Mouse (Mus musculus) midbrain, embryonic 12.5 days (tissue): Measurements from ENCODE around the gene Pef1. TPM values are rescaled to one million over a fixed set of nuclear protein-coding genes. Genes with fewer than 3 reads are reported as not detected.

Experiments used
- ATAC-seq: fragments of 200-750 bp; cut with Nextera tagmentation; 2 replicates; pipeline ENCODE4 v1.8.0; 2017; ENCODE audit warnings: low read depth, moderate TSS enrichment, moderate library complexity; ENCODE audit not compliant: low FRiP score
- H3K27ac ChIP-seq: fragments of 300-500 bp; sonication (generic); replicated peaks from 2 replicates; pipeline ENCODE4 v1.5.1; 2016; ENCODE audit warnings: mild to moderate bottlenecking
- H3K27me3 ChIP-seq: fragments of 300-500 bp; sonication (generic); 2 replicates; pipeline ENCODE4 v1.6.1; 2016; ENCODE audit warnings: mild to moderate bottlenecking
- H3K36me3 ChIP-seq: fragments of 300-500 bp; sonication (generic); 2 replicates; pipeline ENCODE4 v1.6.1; 2016
- H3K4me1 ChIP-seq: fragments of 300-500 bp; sonication (generic); 2 replicates; pipeline ENCODE4 v1.6.1; 2016
- H3K4me2 ChIP-seq: fragments of 300-500 bp; sonication (generic); replicated peaks from 2 replicates; pipeline ENCODE4 v1.6.1; 2016; ENCODE audit warnings: mild to moderate bottlenecking, moderate library complexity
- H3K4me3 ChIP-seq: fragments of 300-500 bp; sonication (generic); 2 replicates; pipeline ENCODE4 v1.5.1; 2016; ENCODE audit warnings: mild to moderate bottlenecking
- H3K9ac ChIP-seq: fragments of 300-500 bp; sonication (generic); replicated peaks from 2 replicates; pipeline ENCODE4 v1.6.1; 2016; ENCODE audit warnings: mild to moderate bottlenecking, moderate library complexity
- H3K9me3 ChIP-seq: fragments of 300-500 bp; sonication (generic); 2 replicates; pipeline ENCODE4 v1.6.1; 2016; ENCODE audit warnings: mild to moderate bottlenecking
- WGBS: fragments of 180-500 bp; shearing (Covaris S2); methylation state at CpG from one replicate; pipeline ENCODE4 v1.1.7; 2016; 5-methylcytosine and 5-hydroxymethylcytosine counted together
- polyA plus RNA-seq: library from polyadenylated mRNA; unstranded; fragments of >200 nt; fragmentation: Nextera tagmentation; extraction: Ambion mirVana; gene quantifications from 2 replicates; pipeline ENCODE4 v1.2.1, GENCODE M21; 2016

Gene Pef1
- polyA plus RNA-seq, 1 experiment from 2014 or later = 68.4 TPM

GRCm38 (mm10) chr4:130074761-130075515 lies 27.4 kb upstream of the Pef1 start:
- 76% methylated on average over 17 of the region's 17 CpGs for WGBS
- Histone ChIP-seq H3K4me1 (peaks cover 7% of the 10 kb centered on the region; the same call in 1 of the 2 replicates), H3K4me3 (no peak overlapping the region), H3K4me2 (no peak overlapping the region), H3K9ac (no peak overlapping the region), H3K27me3 (peaks cover 36% of the 10 kb centered on the region), H3K9me3 (no peaks in the 10 kb centered on the region), H3K36me3 (no peaks in the 10 kb centered on the region), H3K27ac (no peak overlapping the region)
- no peak for ATAC-seq

- no peak overlapping the region for H3K4me2 ChIP-seq
- 36% methylated on average over 8 of the region's 8 CpGs for WGBS
- no peak overlapping the region for H3K9ac ChIP-seq
- H3K27me3 ChIP-seq = peaks cover 36% of the 10 kb centered on the region
- H3K4me3 ChIP-seq = no peak overlapping the region
- no peaks in the 10 kb centered on the region for H3K9me3 ChIP-seq
- H3K27ac ChIP-seq = no peak overlapping the region
- no peaks in the 10 kb centered on the region for H3K36me3 ChIP-seq
- no peak for ATAC-seq
- peaks cover 10% of the 10 kb centered on the region for H3K4me1 ChIP-seq
These were observed 25.5 kb upstream of the Pef1 start for GRCm38 (mm10) chr4:130076856-130077255.

DNA sequence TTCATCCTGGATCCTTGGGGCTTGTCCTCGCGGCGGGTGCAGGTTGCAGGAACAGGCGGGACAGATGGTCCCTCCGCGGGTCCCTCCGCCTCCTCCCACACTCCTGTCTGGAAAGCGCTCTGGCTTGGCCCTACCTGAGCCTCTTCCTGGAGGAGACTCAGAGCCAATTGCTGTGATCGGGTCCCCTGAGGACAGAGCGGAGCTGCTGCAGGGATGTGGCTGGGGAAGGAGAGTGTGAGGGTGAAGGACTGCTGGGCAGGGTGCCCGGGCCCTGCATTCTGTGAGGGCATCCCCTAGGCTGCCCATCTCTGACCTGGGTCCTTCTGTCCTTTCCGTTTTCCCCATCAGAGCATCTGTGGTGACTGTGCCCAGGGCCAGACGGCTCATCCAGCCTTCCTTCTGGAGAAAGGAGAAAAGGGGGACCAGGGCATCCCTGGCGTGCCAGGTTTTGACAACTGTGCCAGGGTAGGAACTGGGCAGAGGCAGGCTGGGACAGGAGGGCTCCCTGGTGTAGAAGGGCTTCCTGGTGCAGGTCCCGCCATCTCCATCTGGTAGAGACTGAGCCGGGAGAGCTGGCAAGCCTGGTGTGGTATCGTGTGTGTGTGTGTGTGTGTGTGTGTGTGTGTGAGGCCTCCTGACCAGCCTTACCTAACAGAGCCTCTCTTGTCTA lies 23.4 kb upstream of the Pef1 start:
- 64% methylated on average over 17 of the region's 17 CpGs for WGBS
- H3K27ac ChIP-seq = no peak overlapping the region
- H3K27me3 ChIP-seq = peaks cover 47% of the 10 kb centered on the region

DNA sequence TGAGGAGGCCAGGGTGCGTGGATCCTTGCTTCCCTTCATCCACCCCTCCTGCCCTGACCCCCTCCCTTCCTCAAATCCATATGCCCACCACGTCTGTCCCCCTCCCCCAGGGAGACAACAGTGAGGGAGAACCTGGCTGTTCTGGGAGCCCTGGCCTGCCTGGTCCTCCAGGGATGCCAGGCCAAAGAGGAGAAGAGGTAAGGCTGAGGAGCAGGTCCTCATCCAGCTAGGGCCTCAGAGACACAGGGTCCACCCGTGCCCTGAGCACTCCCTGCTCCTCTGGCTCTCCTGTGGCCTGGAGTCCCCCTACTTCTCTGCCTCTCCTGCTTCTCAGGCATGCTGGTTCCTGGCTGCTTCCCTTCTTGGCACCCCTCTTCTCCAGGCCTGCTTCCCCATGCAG lies 22.8 kb upstream of the Pef1 start:
- Histone ChIP-seq H3K36me3 (no peaks in the 10 kb centered on the region), H3K27ac (no peak overlapping the region), H3K4me2 (no peak overlapping the region), H3K27me3 (peaks cover 47% of the 10 kb centered on the region), H3K9ac (no peak overlapping the region), H3K9me3 (no peaks in the 10 kb centered on the region), H3K4me3 (no peak overlapping the region), H3K4me1 (peaks cover 19% of the 10 kb centered on the region)
- WGBS = 73% methylated on average over 2 of the region's 3 CpGs
- ATAC-seq = no peak

More for the DNA sequence above, 23.4 kb upstream of the Pef1 start:
- Histone ChIP-seq H3K4me1 (peaks cover 15% of the 10 kb centered on the region), H3K36me3 (no peaks in the 10 kb centered on the region), H3K4me3 (no peak overlapping the region), H3K4me2 (no peak overlapping the region), H3K9me3 (no peaks in the 10 kb centered on the region), H3K9ac (no peak overlapping the region)
- ATAC-seq = no peak

DNA sequence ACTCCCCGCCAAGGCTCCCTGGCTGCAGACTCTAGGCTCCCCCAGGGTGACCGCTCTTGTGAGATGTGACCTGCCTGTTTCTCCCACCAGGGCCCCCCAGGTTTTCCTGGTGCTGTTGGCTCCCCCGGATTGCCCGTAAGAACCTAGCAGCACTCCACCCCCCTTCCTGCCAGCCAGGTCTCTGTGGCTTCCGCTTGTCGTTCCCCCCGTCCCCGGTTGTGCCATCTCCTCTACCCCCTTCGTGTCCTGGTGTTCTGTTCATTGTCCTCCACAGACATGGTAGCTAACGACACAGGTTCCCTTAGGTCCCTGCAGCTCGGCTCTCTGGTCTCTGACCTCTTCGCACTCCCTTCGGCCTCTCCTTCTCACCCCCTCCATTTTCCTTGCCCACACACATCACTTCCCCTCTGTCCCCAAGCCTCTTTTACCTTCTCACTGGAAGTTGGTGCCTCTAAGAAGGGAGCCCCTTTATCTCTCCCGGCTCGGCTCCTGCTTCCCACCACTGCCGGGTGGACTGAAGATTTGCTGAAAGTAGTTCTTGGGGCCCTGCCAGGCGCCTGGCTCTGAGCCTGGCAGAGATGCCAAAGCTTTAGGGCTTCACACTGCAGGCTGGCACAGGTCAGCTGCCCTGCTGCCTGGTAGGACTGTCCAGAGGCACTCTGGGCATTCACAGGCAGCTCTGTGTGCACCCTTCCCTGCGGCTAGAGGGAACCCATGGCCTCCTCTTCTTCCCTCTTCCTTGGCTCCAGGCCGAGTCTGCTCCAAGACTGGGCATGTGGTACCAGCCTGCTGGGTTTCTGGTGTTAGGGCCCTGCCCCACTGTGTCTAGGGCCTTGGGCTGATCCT lies 20.8 kb upstream of the Pef1 start:
- H3K9ac ChIP-seq = no peak overlapping the region
- peaks cover 39% of the 10 kb centered on the region for H3K27me3 ChIP-seq
- H3K27ac ChIP-seq = no peak overlapping the region
- H3K4me1 ChIP-seq = peaks cover 12% of the 10 kb centered on the region
- WGBS = 80% methylated on average over 19 of the region's 19 CpGs
- ATAC-seq = no peak
- no peaks in the 10 kb centered on the region for H3K36me3 ChIP-seq
- H3K9me3 ChIP-seq = no peaks in the 10 kb centered on the region
- no peak overlapping the region for H3K4me2 ChIP-seq
- no peak overlapping the region for H3K4me3 ChIP-seq

DNA sequence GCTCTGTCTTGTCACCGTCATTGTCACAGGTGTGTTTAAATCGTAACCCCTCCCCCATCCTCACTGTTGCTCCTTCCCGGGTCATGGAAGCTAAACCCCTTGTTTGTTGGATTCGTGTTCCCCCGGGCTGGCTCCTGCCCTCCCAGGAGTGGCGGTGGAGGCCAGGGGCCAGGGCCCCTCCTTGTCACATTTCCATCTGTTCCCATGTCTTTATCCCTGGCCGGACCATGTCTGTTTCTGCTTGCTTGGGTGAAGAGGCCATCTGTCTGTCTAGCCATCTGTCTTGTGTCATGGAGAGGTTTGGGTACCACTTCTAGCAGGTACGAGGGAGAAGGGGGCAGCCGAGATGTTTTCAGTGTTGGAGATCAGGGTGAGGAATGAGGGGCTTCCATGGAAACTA lies 20.1 kb upstream of the Pef1 start:
- no peaks in the 10 kb centered on the region for H3K36me3 ChIP-seq
- H3K4me3 ChIP-seq = no peak overlapping the region
- ATAC-seq = no peak
- H3K9me3 ChIP-seq = no peaks in the 10 kb centered on the region
- no peak overlapping the region for H3K27ac ChIP-seq
- no peak overlapping the region for H3K4me2 ChIP-seq
- H3K9ac ChIP-seq = no peak overlapping the region
- H3K27me3 ChIP-seq = peaks cover 37% of the 10 kb centered on the region
- H3K4me1 ChIP-seq = peaks cover 17% of the 10 kb centered on the region
- 60% methylated on average over 9 of the region's 9 CpGs for WGBS

- H3K4me3 ChIP-seq = no peak overlapping the region
- peaks cover 18% of the 10 kb centered on the region for H3K4me1 ChIP-seq
- no peak overlapping the region for H3K27ac ChIP-seq
- H3K9ac ChIP-seq = no peak overlapping the region
- H3K9me3 ChIP-seq = no peaks in the 10 kb centered on the region
- WGBS = 45% methylated on average over 7 of the region's 7 CpGs
- ATAC-seq = no peak
- peaks cover 37% of the 10 kb centered on the region for H3K27me3 ChIP-seq
- no peaks in the 10 kb centered on the region for H3K36me3 ChIP-seq
- no peak overlapping the region for H3K4me2 ChIP-seq
These were observed 17.9 kb upstream of the Pef1 start for GRCm38 (mm10) chr4:130084331-130084945.

DNA sequence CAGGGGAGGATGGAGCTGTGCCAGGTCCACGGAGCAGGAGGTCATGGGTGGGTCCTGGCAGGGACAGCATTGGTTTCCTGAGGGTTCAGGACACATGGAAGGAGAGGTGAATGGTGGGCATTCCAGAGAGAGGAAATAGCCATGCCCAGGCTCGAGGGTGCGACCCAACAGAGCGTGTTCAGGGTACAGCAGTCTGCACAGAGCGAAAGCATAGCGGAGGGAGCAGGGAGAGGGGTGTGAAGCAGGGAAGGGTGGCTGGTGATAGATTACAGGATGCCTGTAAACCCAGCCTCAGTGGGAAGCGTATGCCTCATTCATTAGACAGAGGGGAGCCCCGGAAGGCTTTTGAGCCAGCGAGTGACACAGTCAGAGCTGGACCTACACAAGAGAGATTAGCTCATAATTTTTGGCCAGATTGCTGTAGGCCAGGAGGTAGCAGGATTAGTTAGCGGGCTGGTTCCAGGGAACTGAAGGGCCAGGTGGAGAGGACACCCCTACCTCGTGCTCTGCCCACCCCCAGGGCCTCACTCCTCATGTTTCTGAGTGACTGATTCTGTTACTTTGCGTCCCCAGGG lies 17.0 kb upstream of the Pef1 start:
- Histone ChIP-seq H3K36me3 (no peaks in the 10 kb centered on the region), H3K4me1 (peaks cover 18% of the 10 kb centered on the region), H3K9ac (no peak overlapping the region), H3K9me3 (no peaks in the 10 kb centered on the region), H3K27me3 (peaks cover 37% of the 10 kb centered on the region), H3K27ac (no peak overlapping the region), H3K4me3 (no peak overlapping the region), H3K4me2 (no peak overlapping the region)
- no peak for ATAC-seq
- WGBS = 72% methylated on average over 12 of the region's 12 CpGs

DNA sequence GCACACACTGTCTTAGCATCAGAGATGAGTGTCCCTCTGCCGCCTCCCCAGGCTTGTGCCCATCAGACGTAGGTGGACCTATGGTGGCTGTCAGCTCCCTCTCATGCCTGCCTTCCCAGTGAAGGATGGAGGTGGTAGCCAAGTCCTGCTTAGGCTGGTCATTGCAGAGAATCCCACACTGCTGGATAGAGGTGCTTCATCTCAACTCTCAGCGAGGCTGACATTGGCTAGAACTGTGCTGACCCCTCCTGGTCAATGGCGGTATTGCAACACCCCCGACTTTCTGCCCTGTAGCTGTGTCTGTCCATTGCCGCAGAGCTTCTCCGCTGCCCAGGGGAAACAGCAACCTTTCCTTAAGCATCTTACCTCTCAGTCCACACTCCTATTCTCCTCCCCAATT lies 15.1 kb upstream of the Pef1 start:
- Histone ChIP-seq H3K27me3 (peaks cover 37% of the 10 kb centered on the region), H3K9ac (no peak overlapping the region), H3K4me3 (no peak overlapping the region), H3K9me3 (no peaks in the 10 kb centered on the region), H3K4me2 (no peak overlapping the region), H3K36me3 (no peaks in the 10 kb centered on the region), H3K27ac (no peak overlapping the region), H3K4me1 (peaks cover 10% of the 10 kb centered on the region)
- WGBS = 12% methylated on average over 7 of the region's 7 CpGs
- 0 out of 2 replicates have a peak, but pooled peaks have one; percentile 41 for ATAC-seq

DNA sequence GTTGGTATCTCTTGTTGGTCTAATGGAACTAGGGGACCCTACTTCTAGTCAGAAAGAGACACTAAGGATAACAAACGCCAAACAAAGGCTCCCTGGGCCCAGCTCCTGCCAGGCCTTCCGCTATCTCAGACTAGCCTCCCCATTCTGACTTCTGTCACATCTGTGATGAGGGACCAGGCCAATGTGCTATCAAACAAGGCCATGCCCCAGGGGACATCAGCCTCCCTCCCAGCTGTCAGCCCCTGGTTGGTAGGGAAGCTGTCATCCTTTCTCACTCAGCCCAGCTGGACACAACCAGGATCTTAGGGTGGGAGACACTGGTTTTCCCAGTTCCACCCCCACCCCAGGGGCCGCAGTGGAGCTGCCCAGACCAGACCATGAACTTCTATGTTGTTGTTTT lies 7.2 kb upstream of the Pef1 start:
- H3K9me3 ChIP-seq = no peaks in the 10 kb centered on the region
- H3K4me3 ChIP-seq = no peak overlapping the region
- H3K27ac ChIP-seq = 0 out of 2 replicates have a peak overlapping the region, but pooled peaks have one; percentile 35
- H3K9ac ChIP-seq = no peak overlapping the region
- H3K4me1 ChIP-seq = peaks cover 18% of the 10 kb centered on the region
- 0 out of 2 replicates have a peak, but pooled peaks cover 9% of the 10 kb centered on the region for H3K27me3 ChIP-seq
- no peak for ATAC-seq
- no peak overlapping the region for H3K4me2 ChIP-seq
- 28% methylated on average over 3 of the region's 3 CpGs for WGBS
- H3K36me3 ChIP-seq = no peaks in the 10 kb centered on the region

GRCm38 (mm10) chr4:130101183-130101582 lies 1.2 kb upstream of the Pef1 start:
- H3K27ac ChIP-seq = no peak overlapping the region
- WGBS = 33% methylated on average over 8 of the region's 8 CpGs

More at GRCm38 (mm10) chr4:130101183-130101582, 1.2 kb upstream of the Pef1 start:
- Histone ChIP-seq H3K9me3 (no peaks in the 10 kb centered on the region), H3K4me2 (no peak overlapping the region), H3K27me3 (no peaks in the 10 kb centered on the region; the same call in 1 of the 2 replicates), H3K9ac (no peak overlapping the region), H3K4me3 (no peak overlapping the region), H3K4me1 (peaks cover 22% of the 10 kb centered on the region), H3K36me3 (no peaks in the 10 kb centered on the region)
- ATAC-seq = no peak
